Mouse (Mus musculus) lung, adult 2 months (tissue): ENCODE results near the gene Chac1.

Source experiments
- CTCF ChIP-seq: fragments of 200-500 bp; IDR thresholded peaks from 2 replicates; pipeline ENCODE4 v1.5.1; 2011; ENCODE audit warnings: mild to moderate bottlenecking, low read length, control low read depth; ENCODE audit not compliant: insufficient read depth
- POLR2A ChIP-seq: fragments of 200-500 bp; IDR thresholded peaks from 2 replicates; pipeline ENCODE4 v1.6.1; 2011; ENCODE audit warnings: low read depth, mild to moderate bottlenecking, control low read depth, low read length, borderline replicate concordance; ENCODE audit errors: extremely low read depth

DNA sequence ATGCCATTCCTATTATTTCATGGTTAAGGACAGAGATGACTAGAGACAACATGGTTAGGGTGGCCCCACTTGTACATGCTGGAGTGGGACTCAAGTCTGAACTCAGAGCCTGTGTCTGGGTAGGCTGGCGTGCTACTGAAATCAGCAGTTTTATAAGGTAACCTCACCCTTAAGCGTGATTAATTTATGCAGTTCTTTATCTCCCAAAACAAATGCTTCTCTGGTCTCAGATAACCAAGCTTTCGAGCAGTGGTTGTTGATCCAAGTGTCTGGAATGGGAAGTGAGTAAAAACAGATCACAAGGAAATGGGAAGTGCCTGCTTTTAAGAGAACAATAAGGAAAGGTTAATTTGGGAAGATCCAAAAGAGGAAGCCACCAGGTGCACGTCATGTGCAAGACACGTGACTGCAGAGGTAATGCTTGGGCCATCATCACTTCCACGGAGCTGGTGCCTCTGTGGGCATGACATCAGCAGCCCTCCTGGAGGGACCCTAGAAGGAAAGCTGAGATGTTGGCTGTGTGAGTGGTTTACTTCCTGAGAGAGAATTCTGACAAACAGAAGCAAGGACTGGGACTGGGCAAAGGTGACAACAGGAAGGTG, 6.4 kb upstream of the Chac1 start:
- TF ChIP-seq POLR2A (no peak), CTCF (no peak)
